Mouse (Mus musculus) kidney, adult 11 months (tissue): ENCODE results near the gene Pde4dip.

Source experiments
- DNase-seq: peaks from one replicate; pipeline ENCODE4 v3.0.0; 2022

Gene Pde4dip

GRCm38 (mm10) chr3:97900516-97901490, 12.3 kb upstream of the Pde4dip start, which contains the start of gene Sec22b:
Gene Sec22b (plus strand): TSS chr3:97901190.
- DNase-seq, result peak; percentile 85

GRCm38 (mm10) chr3:97898381-97898780, 9.9 kb upstream of the Pde4dip start:
- no peak for DNase-seq

- DNase-seq, result peak; percentile 19
Measured at GRCm38 (mm10) chr3:97894695-97895094, 6.2 kb upstream of the Pde4dip start.

- no peak for DNase-seq
Measured at GRCm38 (mm10) chr3:97890205-97890604, 1.7 kb upstream of the Pde4dip start.

GRCm38 (mm10) chr3:97887785-97888167, 731 bp downstream of the Pde4dip start:
- no peak for DNase-seq

GRCm38 (mm10) chr3:97881576-97881975, 6.9 kb downstream of the Pde4dip start:
- DNase-seq, result no peak

- peak; percentile 64 for DNase-seq
Measured at GRCm38 (mm10) chr3:97879222-97879621, 9.3 kb downstream of the Pde4dip start.

GRCm38 (mm10) chr3:97876259-97876658, 12.2 kb downstream of the Pde4dip start:
- no peak for DNase-seq

- no peak for DNase-seq
Measured at GRCm38 (mm10) chr3:97874777-97875176, 13.7 kb downstream of the Pde4dip start.

- no peak for DNase-seq
Measured at GRCm38 (mm10) chr3:97869730-97870129, 18.8 kb downstream of the Pde4dip start.

GRCm38 (mm10) chr3:97868733-97869132, 19.8 kb downstream of the Pde4dip start:
- no peak for DNase-seq

- DNase-seq, result peak; percentile 63
Measured at GRCm38 (mm10) chr3:97868024-97868689, 20.4 kb downstream of the Pde4dip start.

- DNase-seq, result no peak
Measured at GRCm38 (mm10) chr3:97867221-97868023, 21.1 kb downstream of the Pde4dip start.

GRCm38 (mm10) chr3:97866696-97867095, 21.8 kb downstream of the Pde4dip start:
- no peak for DNase-seq

- no peak for DNase-seq
Measured at GRCm38 (mm10) chr3:97860820-97861451, 27.6 kb downstream of the Pde4dip start.

GRCm38 (mm10) chr3:97859400-97859799, 29.1 kb downstream of the Pde4dip start:
- no peak for DNase-seq

- no peak for DNase-seq
Measured at GRCm38 (mm10) chr3:97854575-97855384, 33.7 kb downstream of the Pde4dip start.

GRCm38 (mm10) chr3:97851803-97852202, 36.7 kb downstream of the Pde4dip start:
- no peak for DNase-seq

- DNase-seq, result no peak
Measured at GRCm38 (mm10) chr3:97847626-97848025, 40.9 kb downstream of the Pde4dip start.

- no peak for DNase-seq
Measured at GRCm38 (mm10) chr3:97846448-97846847, 42.1 kb downstream of the Pde4dip start.

- DNase-seq, result no peak
Measured at GRCm38 (mm10) chr3:97844821-97845201, 43.7 kb downstream of the Pde4dip start.
